Mouse (Mus musculus) neural tube, embryonic 14.5 days (tissue): ENCODE data around the gene Wsb2. TPM values are rescaled to one million over a fixed set of nuclear protein-coding genes. Genes with fewer than 3 reads are reported as not detected.

Source experiments
- ATAC-seq: fragments of 200-750 bp; cut with Nextera tagmentation; 2 replicates; pipeline ENCODE4 v1.8.0; 2017; ENCODE audit warnings: low read depth, mild to moderate bottlenecking, moderate TSS enrichment, moderate library complexity
- H3K27ac ChIP-seq: fragments of 300-500 bp; sonication (generic); 2 replicates; pipeline ENCODE4 v1.5.1; 2014; ENCODE audit warnings: low read depth, mild to moderate bottlenecking, control low read depth, low read length, moderate library complexity, mixed read lengths
- H3K27me3 ChIP-seq: fragments of 300-500 bp; sonication (generic); 2 replicates; pipeline ENCODE4 v1.6.1; 2014; ENCODE audit warnings: low read length; ENCODE audit not compliant: control insufficient read depth, insufficient read depth
- H3K36me3 ChIP-seq: fragments of 300-500 bp; sonication (generic); 2 replicates; pipeline ENCODE4 v1.6.1; 2014; ENCODE audit warnings: low read length, mixed read lengths; ENCODE audit not compliant: control insufficient read depth, insufficient read depth
- H3K4me1 ChIP-seq: fragments of 300-500 bp; sonication (generic); 2 replicates; pipeline ENCODE4 v1.6.1; 2014; ENCODE audit warnings: low read length; ENCODE audit not compliant: control insufficient read depth, insufficient read depth
- H3K4me2 ChIP-seq: fragments of 300-500 bp; sonication (generic); 2 replicates; pipeline ENCODE4 v1.6.1; 2014; ENCODE audit warnings: mild to moderate bottlenecking, low read depth, low read length, control low read depth
- H3K4me3 ChIP-seq: fragments of 300-500 bp; sonication (generic); 2 replicates; pipeline ENCODE4 v1.5.1; 2014; ENCODE audit warnings: low read depth, low read length, control low read depth, mixed read lengths
- H3K9ac ChIP-seq: fragments of 300-500 bp; sonication (generic); replicated peaks from 2 replicates; pipeline ENCODE4 v1.6.1; 2014; ENCODE audit warnings: low read depth, mild to moderate bottlenecking, control low read depth, low read length, mixed read lengths
- H3K9me3 ChIP-seq: fragments of 300-500 bp; sonication (generic); 2 replicates; pipeline ENCODE4 v1.6.1; 2016; ENCODE audit warnings: low read length; ENCODE audit not compliant: control insufficient read depth
- WGBS: fragments of 180-500 bp; shearing (Covaris S2); extraction: QIAGEN DNeasy Blood & Tissue Kit; methylation state at CpG from one replicate; pipeline ENCODE4 v1.1.7; 2014; 5-methylcytosine and 5-hydroxymethylcytosine counted together
- polyA plus RNA-seq: library from polyadenylated mRNA; unstranded; fragments of >200 nt; fragmentation: Nextera tagmentation; extraction: Ambion mirVana; gene quantifications from 2 replicates; pipeline ENCODE4 v1.2.1, GENCODE M21; 2014

Gene Wsb2
- polyA plus RNA-seq, 1 experiment from 2014 or later: 293 TPM

- H3K4me2 ChIP-seq: no peak overlapping the region
- no peaks in the 10 kb centered on the region for H3K9me3 ChIP-seq
- no peak for ATAC-seq
- 87% methylated on average over 2 of the region's 2 CpGs for WGBS
- H3K4me3 ChIP-seq: no peak overlapping the region
- H3K9ac ChIP-seq: no peak overlapping the region
- H3K27me3 ChIP-seq: no peaks in the 10 kb centered on the region
- no peaks in the 10 kb centered on the region for H3K4me1 ChIP-seq
- no peak overlapping the region for H3K27ac ChIP-seq
- H3K36me3 ChIP-seq: no peaks in the 10 kb centered on the region
Observed at GRCm38 (mm10) chr5:117347838-117348237, 9.3 kb upstream of the Wsb2 start.

- Histone ChIP-seq H3K27me3 (no peaks in the 10 kb centered on the region), H3K4me3 (no peak overlapping the region), H3K27ac (no peak overlapping the region), H3K36me3 (no peaks in the 10 kb centered on the region), H3K9me3 (no peaks in the 10 kb centered on the region), H3K4me2 (no peak overlapping the region), H3K4me1 (no peaks in the 10 kb centered on the region), H3K9ac (no peak overlapping the region)
- no peak for ATAC-seq
- WGBS: 24% methylated on average over 19 of the region's 19 CpGs
Observed at GRCm38 (mm10) chr5:117348279-117348678, 8.8 kb upstream of the Wsb2 start.

- WGBS: 77% methylated on average over 8 of the region's 8 CpGs
- Histone ChIP-seq H3K9ac (no peak overlapping the region), H3K27ac (no peak overlapping the region), H3K27me3 (no peaks in the 10 kb centered on the region), H3K4me3 (no peak overlapping the region), H3K36me3 (no peaks in the 10 kb centered on the region), H3K4me1 (peaks cover 8% of the 10 kb centered on the region; the same call in 1 of the 2 replicates), H3K9me3 (no peaks in the 10 kb centered on the region), H3K4me2 (no peak overlapping the region)
- no peak for ATAC-seq
Observed at GRCm38 (mm10) chr5:117354121-117354520, 3.0 kb upstream of the Wsb2 start.

GRCm38 (mm10) chr5:117355648-117356303 lies 1.3 kb upstream of the Wsb2 start:
- Histone ChIP-seq H3K4me3 (no peak overlapping the region), H3K9ac (no peak overlapping the region), H3K36me3 (no peaks in the 10 kb centered on the region), H3K9me3 (no peaks in the 10 kb centered on the region), H3K4me1 (peaks cover 22% of the 10 kb centered on the region), H3K4me2 (peak overlapping the region; percentile 66), H3K27me3 (no peaks in the 10 kb centered on the region), H3K27ac (no peak overlapping the region)
- ATAC-seq: no peak
- WGBS: 48% methylated on average over 14 of the region's 14 CpGs

GRCm38 (mm10) chr5:117356365-117357128 lies 557 bp upstream of the Wsb2 start:
- peak overlapping the region; percentile 66 for H3K4me2 ChIP-seq
- H3K27ac ChIP-seq: peak overlapping the region; percentile 89
- peaks cover 25% of the 10 kb centered on the region for H3K4me1 ChIP-seq

GRCm38 (mm10) chr5:117357478-117358247 lies 559 bp downstream of the Wsb2 start:
- H3K4me3 ChIP-seq: peak overlapping the region; percentile 97
- H3K4me1 ChIP-seq: peaks cover 25% of the 10 kb centered on the region
- H3K9ac ChIP-seq: peak overlapping the region; percentile 95
- peak overlapping the region; percentile 66 for H3K4me2 ChIP-seq
- no peaks in the 10 kb centered on the region for H3K9me3 ChIP-seq
- no peaks in the 10 kb centered on the region for H3K27me3 ChIP-seq
- H3K36me3 ChIP-seq: no peaks in the 10 kb centered on the region
- WGBS: under 1% methylated on average over 40 of the region's 49 CpGs
- H3K27ac ChIP-seq: peak overlapping the region; percentile 89
- peak; percentile 45 for ATAC-seq

More at GRCm38 (mm10) chr5:117356365-117357128, 557 bp upstream of the Wsb2 start:
- peak; percentile 66 for ATAC-seq
- no peaks in the 10 kb centered on the region for H3K36me3 ChIP-seq
- H3K9me3 ChIP-seq: no peaks in the 10 kb centered on the region
- H3K27me3 ChIP-seq: no peaks in the 10 kb centered on the region
- WGBS: 0% methylated on average over 24 of the region's 24 CpGs
- peak overlapping the region; percentile 97 for H3K4me3 ChIP-seq
- peak overlapping the region; percentile 95 for H3K9ac ChIP-seq

- H3K4me2 ChIP-seq: peak overlapping the region; percentile 66
- H3K4me3 ChIP-seq: peak overlapping the region; percentile 97
- peak overlapping the region; percentile 95 for H3K9ac ChIP-seq
- ATAC-seq: no peak
- no peaks in the 10 kb centered on the region for H3K27me3 ChIP-seq
- no peaks in the 10 kb centered on the region for H3K36me3 ChIP-seq
- H3K4me1 ChIP-seq: peaks cover 25% of the 10 kb centered on the region
- WGBS: 4% methylated on average over 6 of the region's 6 CpGs
- H3K9me3 ChIP-seq: no peaks in the 10 kb centered on the region
- peak overlapping the region; percentile 89 for H3K27ac ChIP-seq
Observed at GRCm38 (mm10) chr5:117358248-117358630, 1.1 kb downstream of the Wsb2 start.

- no peak overlapping the region for H3K27ac ChIP-seq
- 38% methylated on average over 11 of the region's 11 CpGs for WGBS
- H3K4me1 ChIP-seq: peaks cover 25% of the 10 kb centered on the region
- no peaks in the 10 kb centered on the region for H3K27me3 ChIP-seq
- H3K4me3 ChIP-seq: peak overlapping the region; percentile 97
- 0 out of 2 replicates have a peak, but pooled peaks cover 2% of the 10 kb centered on the region for H3K36me3 ChIP-seq
- no peak overlapping the region for H3K9ac ChIP-seq
- H3K9me3 ChIP-seq: no peaks in the 10 kb centered on the region
- no peak for ATAC-seq
- H3K4me2 ChIP-seq: peak overlapping the region; percentile 66
Observed at GRCm38 (mm10) chr5:117358725-117359124, 1.6 kb downstream of the Wsb2 start.
